Mouse (Mus musculus) skeletal muscle tissue, adult 2 months (tissue): Measurements from ENCODE around the gene Kat7.

Experiments used
- DNase-seq: peaks from one replicate; pipeline ENCODE4 v3.0.0-alpha.2; 2012; ENCODE audit warnings: low read depth, low spot score

Gene Kat7

GRCm38 (mm10) chr11:95310007-95310647, at the start of gene Kat7:
Gene Kat7 (minus strand): TSS chr11:95310246.
- peak; percentile 99 for DNase-seq

- DNase-seq: no peak
These were observed 48.2 kb upstream of the Kat7 start for GRCm38 (mm10) chr11:95358263-95358662.

- peak; percentile 78 for DNase-seq
These were observed 46.6 kb upstream of the Kat7 start for GRCm38 (mm10) chr11:95356469-95357273.

DNA sequence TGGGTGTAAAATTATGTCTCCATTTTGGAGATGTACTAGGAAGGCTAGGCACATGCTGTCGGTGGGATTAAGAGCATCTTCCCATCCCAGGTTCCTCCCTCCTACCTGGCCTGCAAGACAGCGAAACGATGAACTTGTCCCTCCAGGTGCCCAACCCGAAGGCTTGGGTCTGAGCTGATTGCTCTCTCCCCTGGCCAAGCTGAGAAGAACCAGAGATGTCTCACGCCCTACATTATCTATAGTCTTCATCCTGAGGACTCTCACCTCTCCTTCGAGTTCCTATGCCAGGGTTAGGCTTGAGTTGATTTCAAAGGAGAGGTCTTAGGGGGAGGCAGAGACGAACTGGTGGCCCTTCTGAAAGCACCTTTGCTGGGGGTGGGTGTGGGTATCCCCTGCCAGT, 46.0 kb upstream of the Kat7 start:
- DNase-seq: no peak

DNA sequence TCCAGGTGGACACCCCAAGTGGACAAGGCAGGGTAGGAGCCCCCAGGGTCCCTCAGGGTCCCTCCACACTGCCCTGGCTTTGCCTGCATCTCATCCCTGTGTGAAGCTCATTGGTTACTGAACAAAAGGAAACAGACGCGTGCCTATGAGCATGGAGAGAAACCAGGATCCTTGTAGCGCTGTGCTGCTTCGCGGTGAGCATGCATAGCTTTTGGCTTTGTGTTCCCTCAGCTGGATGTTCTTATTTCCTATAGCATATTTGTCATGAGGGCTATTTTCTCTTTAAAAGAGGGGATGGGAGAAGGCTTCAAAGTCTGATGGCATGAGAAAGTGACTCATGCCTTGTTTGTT, 45.6 kb upstream of the Kat7 start:
- no peak for DNase-seq

GRCm38 (mm10) chr11:95354945-95355660, 45.1 kb upstream of the Kat7 start:
- DNase-seq: no peak

GRCm38 (mm10) chr11:95354228-95354944, 44.3 kb upstream of the Kat7 start:
- no peak for DNase-seq

GRCm38 (mm10) chr11:95353226-95353625, 43.2 kb upstream of the Kat7 start:
- DNase-seq: no peak

DNA sequence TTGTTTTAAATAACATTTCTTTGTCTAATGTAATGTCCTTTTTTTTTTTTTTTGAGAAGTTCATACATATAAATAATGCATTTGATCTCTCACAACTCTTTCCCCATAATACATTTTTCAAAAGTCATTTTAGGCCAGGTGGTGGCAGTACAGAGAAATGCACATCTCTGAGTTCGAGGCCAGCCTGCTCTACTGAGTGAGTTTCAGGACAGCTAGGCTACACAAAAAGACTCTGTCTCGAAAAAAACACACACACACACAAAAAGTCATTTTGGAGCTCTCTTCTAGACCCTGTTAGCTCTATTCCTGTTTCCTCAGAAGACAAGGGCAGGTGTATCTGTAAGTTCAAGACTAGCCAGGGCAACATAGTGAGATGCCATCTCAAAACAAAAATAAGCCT, 42.6 kb upstream of the Kat7 start:
- DNase-seq: no peak

- no peak for DNase-seq
These were observed 40.9 kb upstream of the Kat7 start for GRCm38 (mm10) chr11:95350960-95351359.

DNA sequence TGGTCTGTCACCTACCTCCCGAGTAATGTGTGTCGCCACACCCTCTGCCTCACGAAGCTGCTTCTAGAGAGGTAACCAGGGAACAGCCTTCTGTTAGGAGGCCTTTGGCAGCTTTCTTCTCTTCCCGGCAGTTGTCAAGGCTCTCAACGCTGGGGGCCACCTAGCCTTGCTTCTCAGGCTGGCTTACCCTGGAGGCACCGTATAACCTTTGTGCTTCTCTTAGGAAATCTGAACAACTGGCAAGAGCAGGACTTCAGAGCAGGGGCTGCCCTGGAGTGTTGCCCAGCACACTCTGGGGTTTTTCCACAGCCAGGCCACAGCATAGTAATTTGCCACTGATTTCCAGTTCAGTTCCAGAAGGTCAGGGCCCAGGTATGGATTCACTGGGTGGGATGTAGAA, 40.2 kb upstream of the Kat7 start:
- no peak for DNase-seq

GRCm38 (mm10) chr11:95344181-95344580, 34.1 kb upstream of the Kat7 start:
- no peak for DNase-seq

DNA sequence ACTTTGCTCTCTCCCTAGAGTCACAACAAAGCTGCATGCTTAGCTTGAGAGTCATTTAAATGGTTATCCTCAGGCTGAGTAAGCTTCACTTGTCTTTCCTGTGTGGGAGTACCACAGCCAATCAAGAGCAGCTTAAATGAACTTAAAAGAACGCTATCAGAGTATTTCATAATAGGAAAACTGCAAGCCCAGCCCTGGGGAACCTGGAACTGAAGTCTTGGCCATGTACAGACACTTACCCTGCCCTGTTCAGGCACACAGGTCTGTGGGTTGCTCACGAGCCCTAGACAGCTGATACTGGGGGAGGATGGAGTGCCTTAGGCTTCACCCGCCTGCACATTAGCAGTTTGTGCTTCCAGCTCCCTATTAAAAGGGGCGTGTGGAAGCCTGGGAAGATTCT, 33.1 kb upstream of the Kat7 start:
- DNase-seq: no peak

- no peak for DNase-seq
These were observed 30.6 kb upstream of the Kat7 start for GRCm38 (mm10) chr11:95340664-95341063.

- no peak for DNase-seq
These were observed 30.2 kb upstream of the Kat7 start for GRCm38 (mm10) chr11:95340259-95340658.

DNA sequence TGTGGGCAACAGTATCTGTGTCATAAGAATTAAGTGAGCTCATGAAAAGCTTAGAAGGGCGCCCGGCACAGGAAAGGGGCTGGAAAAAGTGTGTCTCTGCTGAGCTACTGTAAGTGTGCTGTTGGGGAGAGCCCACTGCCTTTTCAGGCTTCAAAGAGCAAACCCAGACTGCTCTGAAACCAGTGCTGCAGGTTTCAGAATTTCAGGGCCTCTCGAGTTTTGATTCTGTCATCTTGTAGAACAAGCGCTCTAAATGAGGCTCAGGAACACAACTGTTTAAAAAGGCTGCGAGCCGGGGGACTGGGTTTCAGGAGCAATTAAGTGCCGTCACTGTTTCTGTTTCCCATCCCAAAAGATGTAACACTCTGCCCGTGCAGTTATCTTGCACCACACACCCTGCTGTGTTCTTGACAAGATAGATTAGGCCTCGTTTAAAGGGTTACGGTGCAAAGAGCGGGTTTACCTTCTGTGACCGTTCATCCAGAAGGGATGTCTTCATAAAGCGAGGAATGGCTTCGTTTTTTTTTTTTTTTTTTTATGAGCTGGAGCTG, 29.5 kb upstream of the Kat7 start:
- no peak for DNase-seq

- DNase-seq: no peak
These were observed 27.8 kb upstream of the Kat7 start for GRCm38 (mm10) chr11:95337846-95338342.

- no peak for DNase-seq
These were observed 27.2 kb upstream of the Kat7 start for GRCm38 (mm10) chr11:95337129-95337813.

- peak; percentile 94 for DNase-seq
These were observed 26.6 kb upstream of the Kat7 start, which contains the start of gene Fam117a for GRCm38 (mm10) chr11:95336568-95337128. Gene Fam117a (plus strand): TSS chr11:95337018.

DNA sequence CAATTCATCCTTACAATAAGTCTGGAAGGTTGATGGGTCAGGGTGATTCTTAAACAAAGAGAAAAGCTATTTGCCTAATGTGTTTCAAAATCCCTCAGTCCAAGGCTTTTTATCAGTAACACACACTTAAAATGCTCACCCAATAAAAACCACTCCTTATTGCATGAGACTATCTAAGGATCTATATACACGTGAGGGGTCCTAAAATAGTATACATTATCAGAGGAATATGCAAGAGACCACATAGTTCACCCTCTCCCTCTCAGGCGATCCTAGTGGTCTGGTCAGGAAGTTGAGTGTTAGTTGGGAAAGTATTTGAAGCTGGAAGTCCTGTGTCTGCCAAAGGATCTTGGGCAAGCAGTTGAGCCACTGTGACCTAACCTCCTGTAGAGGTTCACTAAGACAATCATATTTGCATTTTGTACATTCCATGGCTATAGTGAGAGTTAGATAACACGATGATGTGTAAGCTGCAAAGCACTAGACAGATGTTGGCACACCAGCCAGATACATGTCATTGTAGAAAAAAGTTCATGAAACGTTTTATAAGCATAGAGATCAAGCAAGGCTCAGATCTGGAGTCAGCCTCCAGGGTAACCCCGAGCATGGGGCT, 24.5 kb upstream of the Kat7 start:
- no peak for DNase-seq
